Mouse (Mus musculus) cerebellum, adult 2 months (tissue): ENCODE data around the gene Acox1. TPM values are rescaled to one million over a fixed set of nuclear protein-coding genes. Genes with fewer than 3 reads are reported as not detected.

ENCODE experiments used
- DNase-seq, 2 experiments: peaks; one replicate each; pipeline ENCODE4 v3.0.0; 2021
- H3K27ac ChIP-seq: fragments of 200-500 bp; 2 replicates; pipeline ENCODE4 v1.5.1; 2012; ENCODE audit warnings: low read length, control low read depth, inconsistent platforms; ENCODE audit not compliant: insufficient read depth
- H3K27me3 ChIP-seq: fragments of 200-500 bp; 2 replicates; pipeline ENCODE4 v1.6.1; 2012; ENCODE audit warnings: inconsistent platforms, mild to moderate bottlenecking, low read length, moderate library complexity; ENCODE audit not compliant: control insufficient read depth, insufficient read depth
- H3K4me1 ChIP-seq: fragments of 200-500 bp; 2 replicates; pipeline ENCODE4 v1.6.1; 2011; ENCODE audit warnings: low read length; ENCODE audit not compliant: control insufficient read depth, insufficient read depth
- H3K4me3 ChIP-seq: fragments of 200-500 bp; replicated peaks from 2 replicates; pipeline ENCODE3; 2011; ENCODE audit warnings: mild to moderate bottlenecking, low read depth, low read length, control low read depth; ENCODE audit not compliant: insufficient read depth
- CTCF ChIP-seq: fragments of 200-500 bp; IDR thresholded peaks from 2 replicates; pipeline ENCODE4 v1.5.1; 2011; ENCODE audit warnings: low read depth, mild to moderate bottlenecking, control low read depth, low read length, moderate library complexity, borderline replicate concordance; ENCODE audit not compliant: insufficient read depth
- POLR2A ChIP-seq: fragments of 200-500 bp; IDR thresholded peaks from 2 replicates; pipeline ENCODE4 v1.6.1; 2011; ENCODE audit warnings: low read length, control low read depth, borderline replicate concordance; ENCODE audit not compliant: insufficient read depth
- WGBS: fragments of 180-500 bp; shearing (Covaris S2); methylation state at CpG from one replicate; pipeline ENCODE4 v1.1.7; 2018; 5-methylcytosine and 5-hydroxymethylcytosine counted together
- polyA plus RNA-seq: library from polyadenylated mRNA; depleted of rRNA; stranded (reverse); fragments of >200 nt; gene quantifications from 2 replicates; pipeline ENCODE4 v1.2.3, GENCODE M21; 2012

Gene Acox1
- polyA plus RNA-seq, 1 experiment = 107 TPM

DNA sequence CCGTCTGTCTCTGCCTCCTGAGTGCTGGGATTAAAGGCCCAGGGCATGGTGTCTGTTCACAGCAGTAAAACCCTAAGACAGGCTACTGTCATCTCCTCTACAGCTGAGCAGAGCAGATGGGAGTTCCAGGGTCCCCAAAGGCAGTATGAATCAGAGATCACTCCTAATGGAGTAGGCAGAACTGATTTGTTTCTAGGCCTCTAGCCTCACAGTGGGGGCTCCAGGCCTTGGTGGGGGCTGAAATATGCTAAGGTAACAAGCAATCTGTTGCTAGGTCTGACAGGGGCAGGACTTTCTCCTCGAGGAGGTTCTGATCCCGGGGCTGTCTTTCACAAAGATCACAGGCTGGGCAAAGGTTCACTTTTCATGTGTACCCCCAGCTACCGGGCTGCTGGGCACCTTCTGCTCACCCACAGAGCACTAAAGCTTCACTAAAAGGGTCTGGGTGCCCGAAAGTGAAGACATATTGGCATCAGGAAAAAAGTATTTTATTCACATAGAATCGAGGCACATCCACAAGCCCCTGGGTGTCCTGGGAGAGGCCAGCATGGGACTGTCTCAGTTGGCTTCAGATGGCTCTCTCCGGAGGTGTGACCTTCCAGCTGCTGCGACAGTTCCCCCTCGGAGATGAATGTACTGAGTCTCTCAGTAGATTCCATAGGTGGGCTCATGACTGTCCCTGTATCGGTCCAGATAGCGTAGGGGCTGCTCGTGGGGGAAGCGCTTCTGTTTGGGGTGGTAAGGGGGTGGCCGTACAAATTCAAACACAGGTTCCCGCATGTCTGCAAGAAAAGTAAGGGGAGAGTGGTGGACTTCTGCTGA, 67.3 kb downstream of the Acox1 start:
- peaks cover 21% of the 10 kb centered on the region for H3K4me1 ChIP-seq
- peak in 1 of 2 experiments; percentile 40 for DNase-seq
- peak overlapping the region; percentile 61 for H3K4me3 ChIP-seq
- no peaks in the 10 kb centered on the region for H3K27me3 ChIP-seq
- no peak for TF ChIP-seq CTCF
- no peak for TF ChIP-seq POLR2A
- WGBS = 72% methylated on average over 15 of the region's 15 CpGs
- H3K27ac ChIP-seq = peak overlapping the region; percentile 72; the same call in 1 of the 2 replicates

DNA sequence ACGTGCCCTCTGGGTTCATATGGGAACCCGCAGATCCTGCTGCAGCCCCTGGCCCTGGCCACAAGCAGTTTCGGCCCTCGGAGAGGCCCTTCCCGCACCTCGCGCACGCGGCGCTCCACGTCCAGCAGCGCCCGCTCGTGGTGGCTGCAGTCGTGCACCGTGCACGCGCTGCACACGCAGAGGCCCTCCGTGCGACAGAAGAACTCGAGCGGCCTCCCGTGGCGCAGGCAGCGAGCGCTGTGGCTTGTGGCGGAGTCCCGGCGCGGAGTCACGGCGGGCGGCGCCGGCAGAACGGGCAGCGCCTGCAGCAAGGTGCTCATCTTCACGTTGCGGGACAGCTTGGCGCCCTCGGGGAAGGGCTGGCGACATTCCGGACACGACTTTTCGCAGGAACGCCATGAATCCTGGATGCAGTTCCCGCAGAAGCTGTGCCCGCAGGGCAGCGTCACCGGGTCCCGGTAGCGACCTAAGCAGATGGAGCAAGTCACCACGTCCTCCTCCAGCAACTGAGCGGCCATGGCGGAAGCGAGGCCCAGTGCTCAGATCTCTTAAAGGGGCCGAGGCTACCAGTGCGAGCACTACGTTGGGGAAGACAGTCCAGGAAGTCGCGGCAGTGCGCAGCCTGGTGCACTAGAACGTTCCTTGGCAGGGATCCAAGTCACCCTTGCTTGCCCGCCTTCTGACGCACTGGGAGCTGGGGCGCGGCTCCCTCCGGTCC, 68.2 kb downstream of the Acox1 start, which contains the start of gene Trim65:
Gene Trim65, minus strand, starts transcription at position 641 of the 718 bp plus-strand sequence.
- TF ChIP-seq CTCF (peak; percentile 69), POLR2A (peak; percentile 32; the same call in 1 of the 2 replicates)
- under 1% methylated on average over 69 of the region's 69 CpGs for WGBS
- peaks cover 21% of the 10 kb centered on the region for H3K4me1 ChIP-seq
- peak; percentile 87 for DNase-seq
- H3K4me3 ChIP-seq = peak within 1 kb of the TSS; percentile 61
- peak within 1 kb of the TSS; percentile 72 for H3K27ac ChIP-seq
- H3K27me3 ChIP-seq = no peaks in the 10 kb centered on the region

DNA sequence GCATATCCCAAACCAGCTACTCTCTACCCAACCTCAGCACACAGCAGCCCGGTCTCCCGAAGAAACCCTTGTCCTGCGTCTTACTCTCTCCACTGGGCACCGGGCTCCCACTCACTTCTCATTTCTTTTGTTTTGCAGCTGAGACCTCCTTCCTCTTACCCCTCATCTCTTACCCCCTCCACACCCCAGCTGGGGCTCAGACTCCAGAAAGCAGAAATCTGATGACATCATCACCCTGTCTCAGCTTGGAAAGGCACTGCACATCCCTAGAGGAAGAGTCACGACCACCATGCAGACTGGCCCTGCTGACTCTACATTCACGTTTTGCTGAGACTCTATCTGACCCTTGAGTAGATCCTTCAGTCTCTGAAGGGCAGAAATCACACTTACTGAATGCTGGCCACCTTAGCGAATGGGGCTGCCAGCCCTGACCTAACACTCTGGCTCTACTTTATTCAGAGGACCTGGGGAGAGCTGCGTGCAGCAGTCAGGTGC, 68.8 kb downstream of the Acox1 start:
- Histone ChIP-seq H3K4me1 (peaks cover 21% of the 10 kb centered on the region), H3K27ac (peak overlapping the region; percentile 72), H3K4me3 (peak overlapping the region; percentile 61), H3K27me3 (no peaks in the 10 kb centered on the region)
- DNase-seq = no peak
- TF ChIP-seq CTCF (no peak), POLR2A (no peak)
- WGBS = 29% methylated on average over 8 of the region's 8 CpGs

DNA sequence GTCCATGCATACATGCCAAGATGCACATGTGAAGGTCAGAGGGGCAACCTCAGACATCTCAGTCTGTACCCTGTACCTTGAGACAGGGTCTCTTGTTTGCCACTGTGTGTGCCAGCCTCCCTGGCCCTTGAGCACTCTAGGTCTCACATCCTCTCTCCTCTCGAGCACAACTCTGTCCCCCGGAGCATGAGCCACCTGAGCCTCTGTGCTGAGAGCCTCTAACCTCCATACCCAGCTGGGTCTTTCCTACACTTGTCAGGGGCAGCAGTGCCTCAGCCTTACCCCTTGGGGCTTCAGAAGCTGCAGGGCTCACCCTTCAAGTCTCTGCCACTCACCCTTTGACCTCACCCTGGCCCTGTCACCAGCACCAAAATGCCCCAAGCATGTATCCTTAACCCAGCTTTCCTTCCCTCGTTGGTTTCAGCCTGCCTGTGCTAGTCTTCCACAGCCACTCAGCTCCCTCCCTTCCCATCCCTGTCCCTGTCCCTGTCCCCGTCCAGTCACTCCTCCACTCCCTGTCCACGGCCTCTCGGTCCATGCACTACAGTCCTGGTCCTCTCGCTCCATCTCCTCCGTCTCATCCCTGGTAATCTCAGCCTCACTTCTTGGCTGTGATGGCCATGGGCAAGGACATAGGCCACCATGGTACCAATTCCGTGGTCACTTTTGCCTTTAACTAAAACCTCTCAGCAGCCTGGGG, 69.6 kb downstream of the Acox1 start:
- peak; percentile 9 to 26 for DNase-seq
- WGBS = 73% methylated on average over 9 of the region's 9 CpGs
- Histone ChIP-seq H3K4me3 (no peak overlapping the region), H3K4me1 (peaks cover 21% of the 10 kb centered on the region), H3K27ac (no peak overlapping the region), H3K27me3 (no peaks in the 10 kb centered on the region)
- no peak for TF ChIP-seq CTCF
- TF ChIP-seq POLR2A = no peak

DNA sequence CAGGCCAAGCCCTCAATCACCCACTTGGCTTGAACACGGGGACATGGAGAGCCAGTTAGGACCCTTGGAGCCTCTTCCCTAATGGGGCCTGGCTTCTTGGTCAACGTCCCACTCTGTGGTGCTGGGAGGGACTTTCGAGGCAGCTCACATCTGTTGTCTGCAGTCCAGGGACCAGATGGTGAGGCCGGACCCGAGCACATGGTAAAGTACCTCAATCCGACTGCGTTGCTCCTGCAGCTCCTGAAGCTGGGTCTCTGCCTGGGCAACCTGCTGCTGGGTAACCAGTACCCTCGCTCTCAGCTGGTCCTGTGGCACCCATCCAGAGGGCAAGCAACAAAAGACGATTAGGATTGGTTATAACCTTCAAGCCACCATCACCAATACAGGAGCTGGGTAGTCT, 70.9 kb downstream of the Acox1 start:
- WGBS = 19% methylated on average over 9 of the region's 9 CpGs
- no peak overlapping the region for H3K27ac ChIP-seq
- no peak overlapping the region for H3K4me3 ChIP-seq
- H3K27me3 ChIP-seq = no peaks in the 10 kb centered on the region
- TF ChIP-seq CTCF (no peak), POLR2A (no peak)
- peaks cover 18% of the 10 kb centered on the region for H3K4me1 ChIP-seq
- DNase-seq = peak; percentile 18 to 28

DNA sequence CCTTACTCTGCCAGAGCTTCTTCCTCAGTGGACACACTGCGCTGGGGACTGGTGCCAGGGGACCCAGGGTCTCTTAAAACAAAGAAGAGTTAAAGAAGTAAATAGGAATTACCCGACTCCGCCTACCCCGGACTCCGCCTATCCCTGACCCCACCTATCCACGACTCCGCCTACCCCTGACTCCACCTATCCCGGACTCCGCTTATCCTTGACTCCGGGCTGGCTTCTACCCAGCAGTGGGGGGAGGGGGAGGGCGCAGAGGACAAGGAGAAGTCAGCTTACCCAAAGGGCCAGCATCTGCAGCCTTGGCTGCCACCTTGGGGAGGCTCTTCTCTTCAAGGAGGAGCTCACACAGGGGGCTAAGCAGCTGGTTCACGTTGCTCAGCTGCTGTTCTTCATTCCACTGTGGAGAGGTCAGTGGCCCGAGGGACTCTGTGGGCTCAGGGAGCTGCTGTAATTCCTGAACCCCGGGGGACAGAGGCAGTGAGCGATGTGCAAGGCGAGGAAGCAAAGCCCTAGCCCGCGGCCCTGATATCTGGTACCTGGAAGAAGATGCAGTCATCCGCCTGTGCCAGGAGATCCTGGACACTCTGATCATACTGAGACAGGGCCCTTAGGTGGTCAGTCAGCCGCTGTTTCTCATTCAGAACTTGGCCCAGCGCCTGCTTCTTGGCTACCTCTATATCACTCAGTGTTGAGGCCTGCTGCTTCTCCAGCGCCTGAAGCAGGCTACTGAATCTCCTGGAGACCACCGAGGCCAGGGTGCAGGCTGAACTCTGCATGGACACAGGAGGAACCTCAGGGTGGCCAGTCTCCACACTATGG, 71.5 kb downstream of the Acox1 start, which contains the start of gene Trim47:
Gene Trim47, minus strand, starts transcription at position 55 of the 825 bp plus-strand sequence.
- no peak for TF ChIP-seq CTCF
- no peak for TF ChIP-seq POLR2A
- H3K27ac ChIP-seq = no peak within 1 kb of the TSS
- no peaks in the 10 kb centered on the region for H3K27me3 ChIP-seq
- DNase-seq = peak; percentile 31 to 36
- no peak within 1 kb of the TSS for H3K4me3 ChIP-seq
- 36% methylated on average over 23 of the region's 23 CpGs for WGBS
- peaks cover 18% of the 10 kb centered on the region for H3K4me1 ChIP-seq
